Mouse (Mus musculus) intestine, embryonic 14.5 days (tissue): ENCODE measurements around the gene Slc7a11. TPM values are rescaled to one million over a fixed set of nuclear protein-coding genes. Genes with fewer than 3 reads are reported as not detected.

Experiments used
- ATAC-seq: fragments of 200-750 bp; cut with Nextera tagmentation; replicated peaks from 2 replicates; pipeline ENCODE4 v1.8.0; 2017; ENCODE audit warnings: low read depth, moderate number of reproducible peaks, moderate TSS enrichment, moderate library complexity; ENCODE audit not compliant: low FRiP score, low TSS enrichment
- DNase-seq: peaks from one replicate; pipeline ENCODE4 v3.0.0-alpha.2; 2018; ENCODE audit warnings: low spot score
- H3K27ac ChIP-seq: fragments of 300-500 bp; sonication (generic); 2 replicates; pipeline ENCODE4 v1.5.1; 2014; ENCODE audit warnings: low read depth, mild to moderate bottlenecking, control low read depth
- H3K27me3 ChIP-seq: fragments of 300-500 bp; sonication (generic); replicated peaks from 2 replicates; pipeline ENCODE4 v1.6.1; 2014; ENCODE audit warnings: low read length, control low read depth; ENCODE audit not compliant: control insufficient read depth, insufficient read depth
- H3K36me3 ChIP-seq: fragments of 300-500 bp; sonication (generic); 2 replicates; pipeline ENCODE4 v1.6.1; 2014; ENCODE audit warnings: low read length, control low read depth; ENCODE audit not compliant: control insufficient read depth, insufficient read depth
- H3K4me1 ChIP-seq: fragments of 300-500 bp; sonication (generic); replicated peaks from 2 replicates; pipeline ENCODE4 v1.6.1; 2014; ENCODE audit warnings: low read length, control low read depth, mixed read lengths; ENCODE audit not compliant: control insufficient read depth, insufficient read depth
- H3K4me2 ChIP-seq: fragments of 300-500 bp; sonication (generic); 2 replicates; pipeline ENCODE4 v1.6.1; 2014; ENCODE audit warnings: low read length
- H3K4me3 ChIP-seq: fragments of 300-500 bp; sonication (generic); 2 replicates; pipeline ENCODE4 v1.5.1; 2014; ENCODE audit warnings: low read depth, low read length, control low read depth, mixed read lengths
- H3K9ac ChIP-seq: fragments of 300-500 bp; sonication (generic); 2 replicates; pipeline ENCODE4 v1.6.1; 2014; ENCODE audit warnings: mild to moderate bottlenecking, low read length
- H3K9me3 ChIP-seq: fragments of 300-500 bp; sonication (generic); 2 replicates; pipeline ENCODE4 v1.6.1; 2016; ENCODE audit warnings: low read length, control low read depth; ENCODE audit not compliant: control insufficient read depth
- WGBS: fragments of 180-500 bp; shearing (Covaris S2); extraction: QIAGEN DNeasy Blood & Tissue Kit; methylation state at CpG from one replicate; pipeline ENCODE4 v1.1.7; 2014; 5-methylcytosine and 5-hydroxymethylcytosine counted together
- polyA plus RNA-seq: library from polyadenylated mRNA; unstranded; fragments of >200 nt; fragmentation: Nextera tagmentation; extraction: Ambion mirVana; gene quantifications from 2 replicates; pipeline ENCODE4 v1.2.1, GENCODE M21; 2014

Slc7a11 gene
- polyA plus RNA-seq, 1 experiment from 2014 or later, result 0.24 TPM

DNA sequence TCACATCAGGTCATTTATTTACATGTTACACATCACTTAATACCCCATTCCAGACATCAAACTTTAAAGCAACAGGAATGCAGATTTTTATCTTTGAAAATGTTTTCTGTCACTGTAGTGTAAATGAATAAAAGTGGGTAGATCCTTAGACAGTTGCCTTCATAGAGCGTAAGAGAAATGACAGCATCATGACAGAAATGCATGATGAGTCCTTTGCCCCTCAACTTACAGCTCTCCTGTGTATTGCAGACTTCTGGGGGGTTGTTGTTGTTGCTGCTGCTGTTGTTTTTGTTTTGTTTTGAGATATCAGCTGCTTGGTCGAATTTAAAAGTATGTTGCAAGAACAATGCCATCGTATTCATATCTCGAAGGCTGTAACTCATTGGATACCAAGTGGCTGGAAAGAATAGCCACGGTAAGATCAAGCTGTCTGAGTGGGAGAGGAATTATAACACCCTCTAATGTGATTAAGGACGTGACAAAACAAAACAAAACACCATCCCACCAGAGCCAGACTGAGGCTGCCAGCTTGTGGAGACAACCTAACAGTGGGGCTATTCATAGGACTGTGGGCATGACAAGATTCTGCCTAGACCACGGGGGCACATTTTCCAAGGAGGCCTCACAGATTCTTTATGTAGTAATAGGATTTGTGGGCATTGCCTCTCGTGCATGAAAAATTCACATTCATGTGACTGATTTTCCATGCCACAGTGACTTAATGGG is 557.0 kb downstream of the Slc7a11 start:
- H3K36me3 ChIP-seq, result no peaks in the 10 kb centered on the region
- no peaks in the 10 kb centered on the region for H3K27me3 ChIP-seq
- WGBS, result 59% methylated on average over 8 of the region's 8 CpGs
- H3K4me2 ChIP-seq, result no peak overlapping the region
- H3K9ac ChIP-seq, result no peak overlapping the region
- H3K27ac ChIP-seq, result no peak overlapping the region
- no peak overlapping the region for H3K4me3 ChIP-seq
- DNase-seq (no peak), ATAC-seq (no peak)
- H3K9me3 ChIP-seq, result no peaks in the 10 kb centered on the region
- no peaks in the 10 kb centered on the region for H3K4me1 ChIP-seq

DNA sequence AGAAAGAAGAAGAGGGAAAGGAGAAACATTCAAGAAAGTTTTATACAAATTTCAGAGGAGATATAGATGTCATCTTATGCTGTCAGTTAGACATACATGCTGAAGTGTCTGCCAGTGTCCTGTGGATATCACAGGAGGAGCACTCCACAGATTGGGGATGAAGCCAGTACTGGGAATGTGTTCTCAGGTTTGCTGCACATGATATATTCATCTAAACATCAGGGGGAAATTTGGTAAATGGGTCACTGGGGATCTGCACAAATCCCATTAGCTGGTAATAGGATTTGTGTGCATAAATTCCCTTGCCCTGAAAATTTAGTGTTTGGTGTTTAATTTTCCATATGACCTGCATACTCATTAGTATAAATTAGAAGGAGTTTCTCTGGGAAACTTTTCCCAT is 562.9 kb downstream of the Slc7a11 start:
- Histone ChIP-seq H3K4me3 (no peak overlapping the region), H3K4me1 (no peaks in the 10 kb centered on the region), H3K9me3 (no peaks in the 10 kb centered on the region), H3K4me2 (no peak overlapping the region), H3K9ac (no peak overlapping the region), H3K27ac (no peak overlapping the region), H3K36me3 (no peaks in the 10 kb centered on the region), H3K27me3 (no peaks in the 10 kb centered on the region)
- no peak for DNase-seq
- ATAC-seq, result no peak

DNA sequence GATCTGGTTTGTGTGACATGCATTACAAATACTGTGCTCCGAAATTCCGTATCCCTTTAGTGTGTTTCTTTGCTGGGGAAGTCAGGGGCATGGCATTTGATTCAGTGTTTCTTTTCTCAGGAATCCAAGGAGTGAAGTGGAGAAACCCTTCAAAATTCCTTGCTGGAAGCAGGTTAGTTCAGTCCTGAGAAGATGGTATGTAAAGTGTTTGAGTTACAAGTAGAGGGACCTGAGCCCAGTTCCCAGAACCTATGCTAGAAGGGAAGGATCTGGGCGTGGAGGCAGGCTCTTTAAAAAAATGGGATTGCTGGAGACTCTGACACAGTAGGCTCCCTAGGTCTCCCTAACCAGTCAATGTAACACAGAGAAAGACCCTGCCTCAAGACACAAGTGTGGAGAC is 572.6 kb downstream of the Slc7a11 start:
- no peak for ATAC-seq
- no peak overlapping the region for H3K4me3 ChIP-seq
- H3K27me3 ChIP-seq, result no peaks in the 10 kb centered on the region
- no peaks in the 10 kb centered on the region for H3K36me3 ChIP-seq
- no peak overlapping the region for H3K27ac ChIP-seq
- H3K4me1 ChIP-seq, result peaks cover 22% of the 10 kb centered on the region
- no peak overlapping the region for H3K4me2 ChIP-seq
- no peaks in the 10 kb centered on the region for H3K9me3 ChIP-seq
- 77% methylated on average over 3 of the region's 3 CpGs for WGBS
- no peak for DNase-seq
- no peak overlapping the region for H3K9ac ChIP-seq

DNA sequence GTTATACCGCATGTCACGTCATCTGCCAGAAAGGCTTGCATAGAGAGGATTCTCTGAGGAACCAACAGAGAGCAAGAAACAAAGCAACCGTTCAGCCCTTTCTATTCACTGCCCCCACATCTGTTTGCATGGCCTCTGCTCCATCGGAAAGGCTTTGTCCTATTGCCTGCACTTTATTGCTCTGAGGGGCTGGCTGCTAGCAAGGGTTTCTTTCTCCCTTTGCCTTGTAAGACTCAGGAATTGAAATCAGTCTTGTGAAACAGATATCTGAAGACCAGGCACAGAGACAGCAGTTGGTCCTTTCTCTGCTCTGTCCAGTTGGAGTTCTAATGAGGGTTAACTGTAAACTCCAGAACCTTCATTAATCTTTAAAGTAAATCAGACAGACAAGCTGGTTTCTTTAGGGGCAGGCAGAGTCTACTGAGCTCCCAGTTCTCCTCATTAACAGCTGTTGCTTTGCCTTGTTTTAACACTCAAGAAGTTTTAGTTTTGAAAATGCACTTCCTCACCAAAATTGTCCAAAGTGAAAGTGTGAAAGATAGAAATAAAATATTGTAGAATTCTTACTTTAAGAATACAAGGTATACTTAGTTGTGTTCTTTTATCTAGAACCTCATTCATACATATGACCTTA is 575.3 kb downstream of the Slc7a11 start:
- Histone ChIP-seq H3K4me2 (0 out of 2 replicates have a peak overlapping the region, but pooled peaks have one; percentile 3), H3K27ac (peak overlapping the region; percentile 93), H3K4me3 (no peak overlapping the region), H3K4me1 (peaks cover 25% of the 10 kb centered on the region), H3K36me3 (no peaks in the 10 kb centered on the region), H3K9me3 (no peaks in the 10 kb centered on the region), H3K27me3 (no peaks in the 10 kb centered on the region), H3K9ac (no peak overlapping the region)
- 7% methylated on average over 4 of the region's 4 CpGs for WGBS
- DNase-seq (peak; percentile 60), ATAC-seq (peak; percentile 66; the same call in 1 of the 2 replicates)

DNA sequence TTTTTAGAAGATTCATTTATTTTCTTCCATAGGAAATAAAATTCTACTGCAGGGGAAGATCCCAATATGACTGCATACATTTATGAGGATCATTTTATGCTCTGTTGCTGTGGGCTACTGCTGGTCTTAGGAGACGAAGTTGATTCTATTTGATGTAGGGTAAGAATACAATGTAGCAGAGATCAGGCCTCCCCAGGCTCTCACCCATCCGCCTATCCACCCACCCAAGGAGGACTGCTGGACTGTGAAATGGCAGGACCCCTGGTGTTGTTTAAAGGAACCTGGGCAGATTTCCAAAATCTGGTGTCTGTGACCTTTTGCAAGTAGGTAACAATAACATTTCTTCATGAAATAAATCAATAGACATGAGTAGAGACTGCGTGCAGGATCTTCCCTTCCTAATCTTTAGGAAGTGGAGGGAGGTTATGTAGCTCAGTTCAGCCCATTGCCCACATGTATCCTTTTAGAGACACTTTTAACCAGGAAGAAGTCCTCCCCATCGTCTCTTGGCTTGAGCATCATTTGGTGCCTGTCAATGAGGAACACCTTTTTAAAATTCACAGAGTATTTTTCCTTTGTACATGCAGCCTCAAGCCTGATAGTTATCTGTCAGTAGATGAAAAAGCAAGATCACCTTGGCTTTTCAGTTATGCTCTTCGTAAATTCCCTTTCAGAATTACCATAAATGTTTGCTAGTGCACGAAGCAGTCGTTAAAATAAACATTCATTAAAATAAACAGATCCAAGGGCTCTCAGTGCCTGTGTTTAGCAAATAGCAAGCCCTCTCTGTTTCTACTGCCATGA is 576.1 kb downstream of the Slc7a11 start:
- Histone ChIP-seq H3K4me3 (no peak overlapping the region), H3K27me3 (no peaks in the 10 kb centered on the region), H3K36me3 (no peaks in the 10 kb centered on the region), H3K4me1 (peaks cover 25% of the 10 kb centered on the region), H3K9ac (no peak overlapping the region), H3K4me2 (0 out of 2 replicates have a peak overlapping the region, but pooled peaks have one; percentile 3), H3K9me3 (no peaks in the 10 kb centered on the region), H3K27ac (peak overlapping the region; percentile 93)
- ATAC-seq (peak; percentile 63), DNase-seq (no peak)
- 20% methylated on average over 7 of the region's 7 CpGs for WGBS

DNA sequence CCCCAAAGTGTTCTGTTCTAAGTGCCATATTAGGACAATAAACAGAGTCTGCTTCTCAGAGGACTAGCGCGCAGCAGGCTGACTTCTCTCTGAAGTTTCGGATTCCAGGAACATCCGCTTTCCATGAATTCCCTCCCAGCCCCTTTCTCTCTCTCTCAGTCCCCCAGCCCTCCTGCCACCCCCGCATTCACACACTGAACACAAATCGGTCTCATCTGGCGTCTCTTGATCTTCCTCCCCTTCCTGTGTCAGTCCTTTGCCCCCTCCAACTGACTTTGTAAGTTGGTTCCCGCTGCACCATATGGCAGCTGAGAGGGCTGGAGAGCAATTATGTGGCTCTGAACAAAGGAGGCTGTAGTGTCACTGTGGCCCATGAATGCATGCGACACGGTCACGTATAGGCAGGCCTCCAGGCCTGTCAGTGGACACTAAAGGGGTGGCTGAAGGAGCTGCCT is 577.3 kb downstream of the Slc7a11 start:
- H3K4me2 ChIP-seq, result peak overlapping the region; percentile 30
- DNase-seq, result peak; percentile 61

DNA sequence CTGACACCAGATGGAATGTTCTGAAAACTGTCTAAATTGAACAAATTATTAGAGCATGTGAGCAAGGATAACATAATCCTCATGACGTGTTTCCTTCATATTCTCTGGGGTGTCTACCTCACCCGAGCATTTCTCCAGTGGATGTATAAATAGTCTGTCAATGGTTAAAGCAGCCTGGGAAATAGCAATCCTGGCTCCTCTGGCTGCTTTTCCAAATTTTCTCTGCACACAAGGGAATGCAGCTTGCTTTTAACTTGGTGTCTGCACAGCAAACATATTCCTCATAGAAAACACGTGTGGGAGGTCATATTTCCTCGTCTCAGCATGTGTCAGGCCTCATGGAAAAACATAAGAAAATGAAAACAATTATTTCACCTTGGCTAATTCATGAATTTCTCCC is 586.6 kb downstream of the Slc7a11 start:
- no peak for DNase-seq
- no peak for ATAC-seq
- no peaks in the 10 kb centered on the region for H3K9me3 ChIP-seq
- H3K27ac ChIP-seq, result no peak overlapping the region
- H3K36me3 ChIP-seq, result no peaks in the 10 kb centered on the region
- no peak overlapping the region for H3K4me3 ChIP-seq
- H3K9ac ChIP-seq, result no peak overlapping the region
- H3K4me1 ChIP-seq, result 0 out of 2 replicates have a peak, but pooled peaks cover 4% of the 10 kb centered on the region
- no peaks in the 10 kb centered on the region for H3K27me3 ChIP-seq
- WGBS, result 37% methylated on average over 4 of the region's 4 CpGs
- no peak overlapping the region for H3K4me2 ChIP-seq

More for the DNA sequence above, 577.3 kb downstream of the Slc7a11 start:
- ATAC-seq, result peak; percentile 50; the same call in 1 of the 2 replicates
- H3K4me1 ChIP-seq, result peaks cover 25% of the 10 kb centered on the region
- peak overlapping the region; percentile 34; the same call in 1 of the 2 replicates for H3K9ac ChIP-seq
- no peaks in the 10 kb centered on the region for H3K36me3 ChIP-seq
- H3K27ac ChIP-seq, result peak overlapping the region; percentile 93
- no peaks in the 10 kb centered on the region for H3K27me3 ChIP-seq
- 19% methylated on average over 11 of the region's 11 CpGs for WGBS
- H3K4me3 ChIP-seq, result no peak overlapping the region
- no peaks in the 10 kb centered on the region for H3K9me3 ChIP-seq

DNA sequence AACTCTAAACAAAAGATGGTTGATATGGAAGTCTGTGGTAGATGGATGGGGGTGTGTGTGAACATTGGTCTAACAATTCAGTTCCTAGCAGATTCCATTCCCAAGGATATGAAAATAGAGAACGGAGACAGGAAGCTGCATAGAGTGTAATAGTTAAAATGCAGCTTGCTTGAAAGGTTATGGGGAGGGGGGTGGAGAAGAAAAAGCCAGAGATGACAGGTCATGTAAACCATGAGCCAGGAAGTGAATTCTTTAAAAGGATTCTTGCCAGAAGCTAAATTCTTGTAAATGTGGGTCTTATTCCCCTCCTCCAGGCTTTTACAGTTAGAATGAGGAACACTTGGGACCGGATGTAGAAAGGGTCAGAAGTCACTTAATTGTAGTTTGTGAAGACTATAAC is 589.1 kb downstream of the Slc7a11 start:
- DNase-seq (no peak), ATAC-seq (no peak)
- WGBS, result 21% methylated on average over 2 of the region's 2 CpGs
- H3K4me1 ChIP-seq, result 0 out of 2 replicates have a peak, but pooled peaks cover 4% of the 10 kb centered on the region
- H3K9ac ChIP-seq, result no peak overlapping the region
- H3K36me3 ChIP-seq, result no peaks in the 10 kb centered on the region
- H3K4me2 ChIP-seq, result no peak overlapping the region
- H3K27me3 ChIP-seq, result no peaks in the 10 kb centered on the region
- H3K4me3 ChIP-seq, result no peak overlapping the region
- no peak overlapping the region for H3K27ac ChIP-seq
- H3K9me3 ChIP-seq, result no peaks in the 10 kb centered on the region
